ENCODE assay signal across 9 mouse cellular contexts in the genomic region with DNA sequence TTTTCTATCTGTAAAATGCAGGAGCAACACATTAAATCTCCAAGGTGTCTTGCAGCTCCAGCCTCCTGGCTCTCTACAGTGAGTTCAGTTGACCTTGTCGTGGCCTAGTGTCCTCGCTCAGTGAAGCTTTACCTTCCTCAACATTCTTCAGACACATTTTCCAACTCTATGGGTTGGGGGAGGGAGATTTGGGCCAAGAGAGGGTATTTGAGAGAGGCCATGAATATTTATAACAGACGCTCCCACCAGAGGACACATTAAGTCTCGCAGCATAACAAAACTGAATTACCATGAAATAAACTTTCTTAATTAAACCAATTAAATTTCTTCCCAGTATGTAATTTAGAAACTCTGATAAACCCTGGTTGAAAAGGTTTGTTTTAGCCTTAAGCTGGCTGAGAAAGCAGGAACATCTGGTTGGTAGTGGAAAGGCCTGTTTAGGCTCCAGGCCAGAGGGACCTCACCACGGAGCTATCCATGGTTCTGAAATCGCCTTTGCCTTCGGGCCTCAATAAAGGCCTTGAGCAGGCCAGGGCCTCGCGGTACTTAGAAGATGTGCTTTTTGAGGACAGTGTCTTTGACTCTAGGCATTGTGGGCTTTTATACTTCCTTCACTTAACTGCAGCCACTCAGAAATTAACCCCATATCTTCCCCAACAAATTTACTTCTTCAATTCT.
DNase-seq lines count a peak whose midpoint lies in the region; TF ChIP-seq lines count a peak whose summit lies in the region.
"Had no signal": no experiment of that assay in that cellular context is flagged by ENCODE, and none has a peak within 500 bp of the region (broad histone marks: within the 10 kb centered on the region; RNA-seq: fewer than 3 reads in every experiment).

No protein-coding gene starts in this region.

- intact Hi-C loops in gastrocnemius, adult 2 months (cut with DNase I), result no loop called here

- DNase-seq in gastrocnemius, adult 18-20 months (ENCODE audit: low spot score), result peak; percentile 5
- DNase-seq in gastrocnemius, adult 2 months, result no peak
- DNase-seq in ES-E14 (ENCODE audit: low read depth, low spot score), result peak; percentile 65
- peak; percentile 93 for DNase-seq in embryo, embryonic 11 days
- peak; percentile 15 to 56 for DNase-seq in kidney, adult 8-10 months
- peak; percentile 70 for DNase-seq in lung, postnatal 14 days
- peak; percentile 78 for DNase-seq in testis, postnatal 10 days (ENCODE audit: low spot score)
- no peak for DNase-seq in layer of hippocampus, postnatal 36 days

- in situ Hi-C loops in ES-E14 (cut with MboI; ENCODE audit: low sequenced_read_pairs in 2 of 2, unreplicated experiment in 2 of 2), result no loop called here

- H3K9me3 ChIP-seq in ES-E14 (ENCODE audit: control insufficient read depth, insufficient read depth, low read depth, low read length), result no peaks in the 10 kb centered on the region
- H3K9me3 ChIP-seq: heart, embryonic 15.5 days had no signal

- no peak for TF ChIP-seq CTCF in gastrocnemius, adult 2 months (IDR thresholded peaks at IDR 0.05)

- H3K4me1 ChIP-seq in ES-E14 (ENCODE audit: control insufficient read depth in 2 of 2, insufficient read depth in 2 of 2, low read length in 2 of 2, poor library complexity in 1 of 2), result no peaks in the 10 kb centered on the region
- H3K4me1 ChIP-seq: heart, embryonic 15.5 days had no signal

- H3K4me3 ChIP-seq in gastrocnemius, adult 2 months, result no peak overlapping the region
- H3K4me3 ChIP-seq in ES-E14 (ENCODE audit: insufficient read depth in 1 of 2, low read depth in 1 of 2, low read length in 2 of 2, poor library complexity in 1 of 2, severe bottlenecking in 1 of 2), result no peak overlapping the region
- H3K4me3 ChIP-seq: heart, embryonic 15.5 days had no signal

- no peak overlapping the region for H3K27ac ChIP-seq in gastrocnemius, adult 2 months
- H3K27ac ChIP-seq in ES-E14 (ENCODE audit: insufficient read depth, low read depth, low read length, poor library complexity, severe bottlenecking), result no peak overlapping the region
- H3K27ac ChIP-seq: heart, embryonic 15.5 days had no signal

- H3K9ac ChIP-seq in ES-E14 (ENCODE audit: insufficient read depth, low read depth, low read length, poor library complexity, severe bottlenecking), result no peak overlapping the region
- H3K9ac ChIP-seq: heart, embryonic 15.5 days had no signal

- no peaks in the 10 kb centered on the region for H3K36me3 ChIP-seq in ES-E14 (ENCODE audit: control insufficient read depth, insufficient read depth, low read length, poor library complexity, severe bottlenecking)
- H3K36me3 ChIP-seq: heart, embryonic 15.5 days had no signal

TF ChIP-seq in ES-E14, 5 proteins besides CTCF, POLR2A, EP300 and RAD21:
- TF ChIP-seq MAFK (IDR thresholded peaks at IDR 0.05; ENCODE audit: insufficient read depth, low read depth, low read length) (no peak), ZC3H11A (IDR thresholded peaks at IDR 0.05; ENCODE audit: borderline replicate concordance, low read depth, low read length) (no peak), HCFC1 (IDR thresholded peaks at IDR 0.05; ENCODE audit: borderline replicate concordance, insufficient read depth, low read length) (no peak), ZNF384 (IDR thresholded peaks at IDR 0.05; ENCODE audit: low read depth, low read length) (no peak)
TF ChIP-seq in ES-E14: peak in this region for 0.

Comparison
In these comparisons a context has a peak if more than half of its experiments do, and no peak if none do; other contexts are left out.
1. DNase-seq: peak in gastrocnemius, adult 18-20 months (single experiment), ES-E14 (single experiment), embryo, embryonic 11 days (single experiment), kidney, adult 8-10 months (2 of 2), lung, postnatal 14 days (single experiment) and testis, postnatal 10 days (single experiment); none in gastrocnemius, adult 2 months (single experiment) and layer of hippocampus, postnatal 36 days (0 of 2).